Mouse (Mus musculus): Measurements from ENCODE around the gene Plin4. TPM values are rescaled to one million over a fixed set of nuclear protein-coding genes. Genes with fewer than 3 reads are reported as not detected.
A peak's percentile ranks its signal among the peaks of the same experiment; 100 is the strongest.
"Not testable (repeated sequence)": the region's sequence is repeated elsewhere in the genome, so short reads cannot be mapped to it uniquely, and the experiment has no call there.

Plin4 gene
- total RNA-seq, 4 experiments from 2014 or later: 133 to 313 (median 179) TPM

DNA sequence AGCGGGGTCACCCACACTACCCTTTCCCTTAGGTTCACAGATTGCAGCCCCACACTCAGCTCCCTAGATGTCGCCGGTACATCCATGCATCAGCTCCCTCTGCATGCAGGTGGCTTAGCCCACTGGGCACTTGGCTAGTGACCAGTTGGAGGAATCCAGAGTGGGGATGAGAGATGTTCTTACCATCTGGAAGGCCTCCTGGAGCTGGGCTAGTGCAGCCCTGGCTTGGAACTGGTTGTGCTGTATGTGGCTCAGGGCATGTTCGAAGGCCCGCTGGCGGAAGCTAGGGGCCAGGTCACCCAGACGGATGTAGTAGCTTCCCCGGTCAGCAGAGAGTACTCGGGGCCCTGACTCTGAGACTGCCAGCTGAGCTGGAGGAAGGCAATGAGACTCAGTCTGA lies 6.7 kb downstream of the Plin4 start:
- DNase-seq (ENCODE audit: low spot score in 2 of 2): peak in 1 of 2 experiments; percentile 44

DNA sequence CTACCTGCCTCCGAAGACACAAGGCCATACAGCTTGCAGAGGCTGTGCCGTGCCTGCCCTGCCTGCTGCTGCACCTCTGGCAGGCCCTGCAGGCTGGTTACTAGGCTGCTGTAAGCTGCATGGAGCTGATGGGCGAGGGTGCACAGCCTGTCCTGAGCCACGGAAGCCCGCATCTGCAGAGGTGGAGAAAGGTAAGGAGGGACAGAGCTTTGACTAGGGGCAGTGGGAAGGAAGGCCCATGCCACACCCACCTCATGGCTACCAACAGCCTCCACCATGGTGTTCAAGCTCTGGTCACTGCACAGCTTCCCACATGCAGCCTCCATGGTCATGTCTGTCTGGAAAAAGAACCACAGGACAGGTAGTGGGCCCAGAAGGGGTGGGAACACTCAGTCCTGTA lies 7.4 kb downstream of the Plin4 start:
- no peak for DNase-seq (ENCODE audit: low spot score in 2 of 2)

DNA sequence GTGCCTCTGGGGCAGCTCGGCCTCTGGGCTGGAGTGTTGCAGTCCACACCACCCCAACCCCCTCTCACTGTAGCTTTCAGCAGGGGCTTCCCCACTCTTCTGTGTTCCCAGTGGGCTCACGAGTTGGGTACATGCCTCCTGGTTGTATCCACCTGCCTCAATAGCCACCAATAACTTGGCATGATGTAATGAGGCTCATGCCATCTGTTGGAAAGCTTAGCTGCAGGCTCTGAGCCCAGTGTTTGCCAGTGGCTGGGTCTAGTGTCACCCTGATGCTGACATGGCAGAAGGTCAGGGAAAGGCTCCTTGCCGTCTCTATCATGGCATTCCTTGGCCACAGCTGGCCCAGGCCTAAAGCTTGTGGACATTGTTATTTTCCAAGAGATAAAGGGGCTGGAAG lies 8.8 kb downstream of the Plin4 start:
- DNase-seq (ENCODE audit: low spot score in 2 of 2): peak in 1 of 2 experiments; percentile 68

- peak; percentile 43 to 56 for DNase-seq (ENCODE audit: low spot score in 2 of 2)
These were observed 10.7 kb downstream of the Plin4 start for GRCm38 (mm10) chr17:56098711-56099572.

DNA sequence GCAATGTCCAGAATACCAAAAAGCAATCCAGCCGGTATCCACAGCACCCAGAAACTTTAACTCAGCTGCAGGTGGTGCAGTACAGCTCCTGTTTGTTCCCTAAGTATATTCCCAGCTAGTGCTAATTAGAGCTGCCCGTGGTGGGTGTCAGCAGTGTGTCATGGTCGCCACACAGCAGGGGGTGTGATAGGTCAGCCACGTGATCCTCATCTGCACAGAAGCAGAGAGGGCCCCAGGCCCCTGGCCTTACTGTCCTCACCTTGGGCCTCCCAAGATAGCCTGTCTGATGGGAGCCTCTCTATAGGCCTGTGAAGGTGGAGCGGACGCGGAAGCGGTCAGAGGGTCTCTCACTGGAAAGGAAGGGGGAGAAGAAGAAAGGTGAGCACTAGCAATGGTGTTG lies 11.4 kb downstream of the Plin4 start:
- no peak for DNase-seq (ENCODE audit: low spot score in 2 of 2)

DNA sequence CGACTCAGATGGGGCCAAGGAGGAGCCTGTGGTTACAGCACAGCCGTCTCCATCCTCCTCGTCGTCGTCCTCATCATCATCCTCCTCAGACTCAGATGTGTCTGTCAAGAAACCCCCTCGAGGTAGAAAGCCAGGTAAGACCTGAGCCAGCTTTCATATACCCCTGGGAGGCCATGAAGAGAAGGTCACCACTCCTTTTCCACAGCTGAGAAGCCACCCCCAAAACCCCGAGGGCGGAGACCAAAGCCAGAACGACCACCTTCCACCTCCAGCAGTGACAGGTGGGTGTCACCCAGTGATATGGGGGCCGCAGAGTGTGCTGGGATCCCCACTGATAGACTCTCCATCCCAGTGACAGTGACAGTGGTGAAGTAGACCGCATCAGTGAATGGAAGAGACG lies 12.7 kb downstream of the Plin4 start:
- DNase-seq (ENCODE audit: low spot score in 2 of 2): no peak

GRCm38 (mm10) chr17:56092794-56093193 lies 16.8 kb downstream of the Plin4 start:
- no peak for DNase-seq (ENCODE audit: low spot score in 2 of 2)

- DNase-seq (ENCODE audit: low spot score in 2 of 2): no peak
These were observed 17.3 kb downstream of the Plin4 start for GRCm38 (mm10) chr17:56092312-56092711.

DNA sequence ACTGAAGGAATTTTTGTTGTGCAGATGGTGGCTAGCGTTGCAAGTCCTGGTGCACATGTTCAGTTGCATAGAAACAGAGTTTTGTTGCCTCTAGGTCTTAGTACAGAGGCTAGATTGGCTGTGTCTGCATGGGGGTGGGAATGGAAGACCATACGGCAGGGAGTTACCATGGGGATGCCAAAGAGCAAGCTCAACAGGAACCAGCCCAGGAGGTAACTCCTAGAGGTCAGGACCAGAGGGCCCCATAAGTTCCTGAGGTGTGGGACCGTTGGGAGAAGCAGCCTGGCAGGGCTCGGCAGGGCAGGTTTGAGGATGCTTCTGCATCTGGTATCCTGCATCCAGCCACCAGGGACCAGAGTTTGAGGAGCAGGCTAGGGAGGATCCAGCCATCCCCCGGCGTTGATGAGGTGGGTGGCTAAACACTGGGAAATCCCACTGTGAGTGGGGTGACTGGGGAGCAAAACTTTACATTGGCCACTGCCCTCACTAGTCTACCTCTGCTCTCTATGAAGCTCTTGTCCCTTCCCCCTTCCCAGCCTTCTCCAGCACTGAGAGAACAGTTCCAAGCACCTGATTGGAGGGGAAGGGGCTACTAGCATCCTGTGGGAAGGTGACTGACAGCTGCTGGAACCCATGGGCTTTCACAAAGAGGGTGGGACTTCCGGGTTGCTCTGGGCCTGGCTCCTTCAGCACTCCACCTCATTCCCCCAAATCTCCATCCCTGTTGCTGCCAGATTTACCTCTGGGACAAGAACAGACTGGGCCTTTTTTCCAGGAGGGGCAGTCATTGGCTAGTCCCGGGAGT lies 28.6 kb downstream of the Plin4 start:
- DNase-seq (ENCODE audit: low spot score in 2 of 2): no peak

GRCm38 (mm10) chr17:56079921-56080320 lies 29.7 kb downstream of the Plin4 start:
- no peak for DNase-seq (ENCODE audit: low spot score in 2 of 2)

DNA sequence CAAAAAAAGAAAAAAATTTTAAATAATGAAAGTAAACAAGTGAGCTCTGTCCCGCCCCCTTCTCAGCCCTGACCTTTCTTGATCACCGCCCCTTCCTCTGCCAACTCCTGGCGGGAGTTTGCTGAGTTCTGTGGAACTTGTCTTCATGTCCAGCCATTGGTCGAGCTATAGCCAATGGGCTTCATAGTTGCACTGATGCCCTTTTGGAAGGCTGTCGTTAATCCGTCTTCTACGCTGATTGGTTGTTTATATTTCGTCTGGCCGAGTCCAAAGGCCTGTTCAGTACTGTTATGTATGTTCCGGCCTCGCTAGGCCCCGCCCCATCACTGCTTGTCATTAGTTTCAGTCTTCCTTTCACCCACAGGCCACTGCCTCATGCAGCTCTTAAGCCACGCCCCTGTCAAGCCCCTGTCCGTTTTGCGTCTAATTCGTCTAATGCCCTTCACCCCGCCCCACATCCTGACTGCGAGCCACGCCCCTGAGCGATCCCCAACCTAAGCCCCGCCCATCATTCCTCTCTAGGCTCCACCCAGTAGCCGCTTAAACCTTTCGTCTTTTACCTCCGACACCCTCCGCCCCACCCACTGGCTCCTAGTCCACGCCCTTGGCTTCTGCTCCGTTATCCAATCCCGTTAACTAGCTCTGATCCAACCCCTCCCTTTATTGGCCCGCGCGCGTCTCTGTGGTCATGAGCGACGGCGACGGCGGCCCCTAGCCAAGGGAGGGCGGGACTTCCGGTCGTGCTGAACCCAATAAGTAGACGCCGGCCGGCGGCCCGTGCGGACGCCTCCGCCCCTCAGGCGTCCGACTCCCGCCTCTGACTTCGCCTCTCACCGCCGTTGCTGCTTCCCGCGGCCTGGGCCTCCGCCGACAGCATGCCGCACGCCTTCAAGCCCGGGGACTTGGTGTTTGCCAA lies 30.5 kb downstream of the Plin4 start, which contains the start of gene Hdgfl2:
TSS of gene Hdgfl2 (plus strand) at position 755 of the 916 bp plus-strand sequence.
- peak; percentile 100 for DNase-seq (ENCODE audit: low spot score in 2 of 2)

DNA sequence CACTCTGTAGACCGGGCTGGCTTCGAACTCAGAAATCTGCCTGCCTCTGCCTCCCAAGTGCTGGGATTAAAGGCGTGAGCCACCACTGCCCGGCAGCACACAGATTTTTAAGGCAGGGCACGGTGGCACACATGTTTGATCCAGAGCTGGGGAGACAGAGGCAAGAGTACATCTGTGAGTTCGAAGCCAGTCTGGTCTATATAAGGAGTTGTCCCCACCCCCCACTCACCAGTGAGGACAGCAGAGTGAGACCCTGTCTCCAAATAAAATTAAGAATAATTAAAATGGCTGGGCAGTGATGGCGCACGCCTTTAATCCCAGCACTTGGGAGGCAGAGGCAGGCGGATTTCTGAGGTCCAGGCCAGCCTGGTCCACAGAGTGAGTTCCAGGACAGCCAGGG lies 31.2 kb downstream of the Plin4 start:
- DNase-seq (ENCODE audit: low spot score in 2 of 2): not testable (repeated sequence)

DNA sequence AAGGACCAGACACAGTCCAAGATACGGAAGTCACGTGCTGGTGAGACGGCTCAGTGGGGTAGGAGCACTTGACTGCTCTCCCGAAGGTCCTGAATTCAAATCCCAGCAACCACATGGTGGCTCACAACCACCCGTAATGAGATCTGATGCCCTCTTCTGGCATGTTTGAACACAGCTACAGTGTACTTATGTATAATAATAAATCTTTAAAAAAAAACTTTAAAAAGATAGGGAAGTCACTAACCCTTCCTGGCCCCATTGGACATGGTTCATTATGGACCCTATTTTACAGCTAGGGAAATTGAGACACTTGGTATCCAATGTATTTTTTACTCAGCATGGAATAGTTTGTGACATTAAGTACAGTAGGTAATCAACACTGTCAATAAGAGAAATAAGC lies 32.1 kb downstream of the Plin4 start:
- DNase-seq (ENCODE audit: low spot score in 2 of 2): no peak

DNA sequence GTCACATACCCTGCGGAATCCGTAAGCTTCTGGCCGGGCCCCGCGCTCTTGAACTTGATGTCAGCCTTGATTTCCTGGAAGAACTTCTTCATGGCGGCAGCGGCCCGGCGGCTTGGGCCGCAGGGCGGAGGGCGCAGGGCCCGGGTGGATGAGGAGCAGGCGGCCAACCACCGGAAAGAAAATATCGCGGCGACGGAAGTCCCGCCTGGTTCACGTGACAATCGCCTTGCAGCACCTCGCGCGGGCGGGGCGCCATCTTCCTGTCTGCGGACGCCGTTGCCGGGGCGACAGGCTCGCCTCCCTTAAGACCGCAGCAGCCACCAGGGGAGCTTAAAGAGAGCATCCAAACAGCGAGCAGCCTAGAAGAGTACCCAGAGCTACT lies 34.8 kb downstream of the Plin4 start, which contains the start of gene Ubxn6:
TSS of gene Ubxn6 (minus strand) at position 202 of the 382 bp plus-strand sequence.
- DNase-seq (ENCODE audit: low spot score in 2 of 2): peak; percentile 95 to 98

GRCm38 (mm10) chr17:56074097-56074826 lies 35.3 kb downstream of the Plin4 start:
- DNase-seq (ENCODE audit: low spot score in 2 of 2): peak; percentile 74 to 77

DNA sequence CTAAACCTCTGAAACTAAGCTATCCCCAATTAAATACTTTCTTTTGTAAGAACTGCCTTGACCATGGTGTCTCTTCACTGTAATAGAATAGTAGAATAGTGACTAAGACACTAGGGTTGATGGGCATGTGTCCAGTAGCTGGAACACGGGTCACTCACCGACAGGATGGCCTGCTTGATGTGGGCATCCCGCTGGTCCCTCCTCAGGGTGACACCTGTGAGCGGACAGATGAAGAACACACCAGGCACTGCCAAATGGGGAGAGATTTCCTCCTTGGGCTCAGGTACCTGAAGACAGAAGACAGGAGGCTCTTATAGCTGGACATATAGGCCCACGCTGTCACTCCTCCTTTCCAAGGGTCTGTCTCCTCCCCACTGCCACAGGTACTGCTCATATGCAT lies 37.4 kb downstream of the Plin4 start:
- DNase-seq (ENCODE audit: low spot score in 2 of 2): no peak

DNA sequence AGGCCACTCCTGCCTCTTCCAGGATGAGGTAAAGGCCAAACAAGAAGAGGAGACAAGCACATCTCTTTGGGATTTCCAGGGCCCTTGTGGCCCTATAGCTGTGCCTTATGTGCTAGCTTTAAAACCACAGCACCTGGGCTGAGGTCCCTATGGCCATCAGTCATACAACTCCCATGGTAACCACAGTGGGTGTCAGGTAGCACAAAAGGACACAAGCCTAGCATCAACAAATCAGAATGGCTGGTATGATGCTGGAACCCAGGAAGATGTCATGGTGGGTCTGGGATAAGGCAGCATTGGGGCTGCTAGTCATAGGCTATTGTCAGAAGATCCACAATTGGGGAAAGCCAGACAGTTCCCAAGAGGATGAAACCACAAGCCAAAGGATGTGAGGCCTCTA lies 38.5 kb downstream of the Plin4 start:
- DNase-seq (ENCODE audit: low spot score in 2 of 2): no peak

DNA sequence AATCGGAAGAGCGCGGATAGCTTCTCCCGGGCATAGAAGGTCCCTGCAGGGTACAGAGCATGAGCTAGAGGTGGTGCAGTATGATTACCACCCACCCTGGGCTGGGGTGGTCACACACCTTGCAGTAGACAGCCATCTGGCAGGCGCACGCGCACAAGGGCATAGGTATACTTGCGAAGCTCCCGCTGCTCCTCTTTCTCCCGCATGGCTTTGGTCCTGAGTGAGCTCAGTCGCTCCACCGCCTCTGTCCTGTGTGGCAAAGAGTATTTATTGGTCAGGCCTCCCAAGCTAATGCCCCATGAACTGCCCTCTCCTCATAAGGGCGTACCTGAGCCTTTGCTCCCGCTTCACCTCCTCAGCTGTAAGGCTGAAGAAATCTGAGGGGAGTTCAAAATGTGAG lies 40.5 kb downstream of the Plin4 start:
- DNase-seq (ENCODE audit: low spot score in 2 of 2): no peak

DNA sequence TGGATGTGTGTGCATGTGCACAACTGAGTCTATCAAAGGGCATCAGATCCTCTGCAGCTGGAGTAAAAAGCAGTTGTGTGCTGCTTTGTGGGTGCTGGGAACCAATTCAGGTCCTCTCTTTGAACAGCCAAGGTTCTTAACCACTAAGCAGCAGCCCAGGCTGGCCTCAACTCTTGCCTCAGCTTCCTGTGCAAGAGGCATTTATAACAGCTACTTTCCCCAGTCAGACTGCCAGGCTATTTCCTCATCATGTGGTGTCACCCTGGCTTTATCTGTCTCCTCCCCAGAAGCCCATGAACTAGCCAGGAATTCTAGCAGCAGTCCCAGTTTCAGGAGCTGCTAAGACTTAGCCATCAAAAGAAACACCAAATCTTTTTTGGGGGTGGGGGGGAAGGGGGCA lies 43.2 kb downstream of the Plin4 start:
- no peak for DNase-seq (ENCODE audit: low spot score in 2 of 2)

GRCm38 (mm10) chr17:56065715-56066114 lies 43.9 kb downstream of the Plin4 start:
- not testable (repeated sequence) for DNase-seq (ENCODE audit: low spot score in 2 of 2)

GRCm38 (mm10) chr17:56062081-56062480 lies 47.5 kb downstream of the Plin4 start:
- no peak for DNase-seq (ENCODE audit: low spot score in 2 of 2)
